Mouse (Mus musculus): ENCODE measurements around the gene Tat.

DNA sequence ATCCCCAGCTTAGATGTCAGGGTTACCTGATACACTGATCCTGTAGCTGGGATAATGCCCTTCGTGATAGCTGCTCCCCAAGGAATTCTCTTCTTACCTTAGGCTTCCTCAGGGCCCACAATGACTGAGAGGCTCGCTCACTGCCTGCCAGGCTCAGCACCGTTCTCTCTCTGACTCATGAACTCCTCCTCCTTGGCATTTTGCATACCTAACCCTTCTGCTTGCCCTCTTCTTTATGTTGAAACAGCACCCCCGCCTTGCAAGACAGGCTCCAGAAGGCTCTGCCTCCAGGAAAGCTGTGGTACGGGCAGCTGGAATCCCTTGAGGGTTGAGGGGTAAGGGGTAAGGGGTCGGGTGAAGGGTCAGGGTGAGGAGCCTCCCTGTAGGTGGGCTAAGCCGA lies 49.0 kb downstream of the Tat start:
- TF ChIP-seq CTCF (IDR thresholded peaks at IDR 0.05; ENCODE audit: extremely low read depth, insufficient read depth, low read length) (no peak), POLR2A (IDR thresholded peaks at IDR 0.05; ENCODE audit: extremely low read depth, insufficient read depth, low read length) (no peak)
